Mouse (Mus musculus) thymus, adult 2 months (tissue): ENCODE measurements at regions not wholly inside any gene's neighbourhood (a gene's known extent, or its start where the extent isn't known, plus 50 kb on each side); places are given as distances from the start of the nearest gene placed in this dataset.

Source experiments
- CTCF ChIP-seq: fragments of 200-500 bp; IDR thresholded peaks from 2 replicates; pipeline ENCODE4 v1.5.1; 2012; ENCODE audit warnings: mild to moderate bottlenecking, control low read depth, low read length, moderate library complexity, borderline replicate concordance; ENCODE audit not compliant: control insufficient read depth, poor library complexity, insufficient read depth; ENCODE audit errors: extremely low read depth
- POLR2A ChIP-seq: fragments of 200-500 bp; IDR thresholded peaks from 2 replicates; pipeline ENCODE4 v1.6.1; 2012; ENCODE audit warnings: mild to moderate bottlenecking, low read length, control low read depth, moderate library complexity; ENCODE audit not compliant: control insufficient read depth, poor library complexity, insufficient read depth; ENCODE audit errors: extremely low read depth

DNA sequence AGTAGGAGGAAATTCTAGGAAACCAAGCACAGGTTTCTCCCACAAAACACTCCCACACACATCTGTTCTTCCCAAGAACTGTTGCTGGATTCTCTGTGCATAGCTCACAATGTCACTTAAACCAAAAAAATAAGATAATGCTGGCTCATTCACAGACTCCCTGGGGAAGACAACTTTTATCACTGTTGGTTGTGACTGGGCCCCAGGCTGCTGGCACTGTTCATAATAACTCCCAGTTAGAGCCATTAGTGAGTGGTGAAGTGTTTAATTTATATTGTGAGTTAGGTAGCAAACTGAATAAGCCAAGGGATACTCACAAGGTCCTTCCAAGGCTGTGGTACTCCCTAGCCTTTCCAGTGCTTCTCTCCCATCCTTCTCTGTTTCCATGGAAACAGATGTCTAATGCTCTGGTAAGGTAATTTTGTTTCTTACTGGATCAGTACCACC is 430.9 kb downstream of the 4930474N05Rik start:
- no peak for TF ChIP-seq POLR2A
- TF ChIP-seq CTCF: no peak
